Mouse (Mus musculus) kidney, embryonic 14.5 days (tissue): ENCODE results near the gene Dok5. TPM values are rescaled to one million over a fixed set of nuclear protein-coding genes. Genes with fewer than 3 reads are reported as not detected.

Experiments
- ATAC-seq: fragments of 200-750 bp; cut with Nextera tagmentation; 2 replicates; pipeline ENCODE4 v1.8.0; 2017; ENCODE audit warnings: moderate number of reproducible peaks, mild to moderate bottlenecking, moderate TSS enrichment, moderate library complexity; ENCODE audit not compliant: low FRiP score, low TSS enrichment
- H3K27ac ChIP-seq: fragments of 300-500 bp; sonication (generic); 2 replicates; pipeline ENCODE4 v1.5.1; 2014; ENCODE audit warnings: low read depth, mild to moderate bottlenecking, low read length, moderate library complexity, mixed read lengths
- H3K27me3 ChIP-seq: fragments of 300-500 bp; sonication (generic); 2 replicates; pipeline ENCODE4 v1.6.1; 2014; ENCODE audit warnings: mild to moderate bottlenecking, low read length; ENCODE audit not compliant: control insufficient read depth, insufficient read depth
- H3K36me3 ChIP-seq: fragments of 300-500 bp; sonication (generic); 2 replicates; pipeline ENCODE4 v1.6.1; 2014; ENCODE audit warnings: low read length, mixed read lengths; ENCODE audit not compliant: control insufficient read depth, insufficient read depth
- H3K4me1 ChIP-seq: fragments of 300-500 bp; sonication (generic); 2 replicates; pipeline ENCODE4 v1.6.1; 2014; ENCODE audit warnings: low read length, mixed read lengths; ENCODE audit not compliant: control insufficient read depth, insufficient read depth
- H3K4me2 ChIP-seq: fragments of 300-500 bp; sonication (generic); replicated peaks from 2 replicates; pipeline ENCODE4 v1.6.1; 2014; ENCODE audit warnings: low read depth, mild to moderate bottlenecking, low read length
- H3K4me3 ChIP-seq: fragments of 300-500 bp; sonication (generic); 2 replicates; pipeline ENCODE4 v1.5.1; 2014; ENCODE audit warnings: mild to moderate bottlenecking, low read length
- H3K9ac ChIP-seq: fragments of 300-500 bp; sonication (generic); 2 replicates; pipeline ENCODE4 v1.6.1; 2014; ENCODE audit warnings: low read depth, mild to moderate bottlenecking, low read length, moderate library complexity
- H3K9me3 ChIP-seq: fragments of 300-500 bp; sonication (generic); 2 replicates; pipeline ENCODE4 v1.6.1; 2016; ENCODE audit warnings: low read length; ENCODE audit not compliant: control insufficient read depth
- WGBS: fragments of 180-500 bp; shearing (Covaris S2); extraction: QIAGEN DNeasy Blood & Tissue Kit; methylation state at CpG from one replicate; pipeline ENCODE4 v1.1.7; 2014; 5-methylcytosine and 5-hydroxymethylcytosine counted together
- polyA plus RNA-seq: library from polyadenylated mRNA; unstranded; fragments of >200 nt; fragmentation: Nextera tagmentation; extraction: Ambion mirVana; gene quantifications from 2 replicates; pipeline ENCODE4 v1.2.1, GENCODE M21; 2014

Dok5 gene
- polyA plus RNA-seq = 0.81 and 0.85 TPM in 2 replicates

DNA sequence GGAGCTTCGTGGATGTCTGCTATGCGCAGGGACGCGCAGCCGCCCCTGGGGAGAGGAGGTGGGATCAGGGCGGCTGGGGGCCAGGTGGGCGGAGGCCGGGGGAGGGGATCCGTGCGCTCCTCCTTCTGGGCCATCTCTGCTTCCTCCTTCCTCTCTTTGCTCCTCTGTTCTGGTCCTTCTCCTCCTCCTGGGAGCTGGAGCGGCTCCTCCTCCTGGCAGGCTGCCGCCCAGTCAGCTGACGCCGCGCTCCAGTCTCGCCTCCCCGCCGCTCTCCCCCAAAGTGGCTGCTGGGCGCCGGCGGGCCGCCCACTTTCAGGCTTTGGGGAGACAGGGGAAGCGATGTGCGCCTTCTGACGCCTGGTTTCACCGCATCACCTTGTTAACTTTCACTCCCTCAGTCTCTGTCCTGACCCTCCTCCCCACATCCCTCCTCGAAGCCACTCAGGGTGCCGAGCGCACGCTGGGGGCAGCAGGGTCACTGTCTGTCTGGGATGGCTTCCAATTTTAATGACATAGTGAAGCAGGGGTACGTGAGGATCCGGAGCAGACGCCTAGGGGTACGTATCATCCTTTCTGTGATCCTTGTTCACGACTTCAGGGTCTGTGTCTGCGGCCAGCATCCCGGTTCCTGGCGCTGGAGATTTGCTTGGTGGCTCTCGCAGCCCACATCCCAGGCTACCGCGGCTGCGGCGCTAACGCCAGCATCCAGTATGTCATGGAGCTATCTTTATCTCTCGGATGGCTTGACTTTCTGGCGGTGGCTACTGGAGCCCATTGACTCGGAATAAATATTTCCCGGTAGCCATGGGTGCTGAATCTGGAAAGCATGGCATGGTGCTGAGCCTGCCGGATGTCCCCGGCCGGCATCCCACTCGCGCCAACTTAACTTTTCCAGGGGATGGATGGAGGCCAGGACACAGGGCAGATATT, at the start of gene Dok5:
TSS of gene Dok5 (plus strand) at position 176 of the 930 bp plus-strand sequence.
- peak; percentile 89 for ATAC-seq
- Histone ChIP-seq H3K9ac (peak within 1 kb of the TSS; percentile 42; the same call in 1 of the 2 replicates), H3K4me1 (no peaks in the 10 kb centered on the region), H3K4me2 (peak within 1 kb of the TSS; percentile 93), H3K4me3 (peak within 1 kb of the TSS; percentile 54), H3K9me3 (no peaks in the 10 kb centered on the region), H3K36me3 (no peaks in the 10 kb centered on the region), H3K27me3 (peaks cover 19% of the 10 kb centered on the region), H3K27ac (no peak within 1 kb of the TSS)
- WGBS = 4% methylated on average over 52 of the region's 53 CpGs

DNA sequence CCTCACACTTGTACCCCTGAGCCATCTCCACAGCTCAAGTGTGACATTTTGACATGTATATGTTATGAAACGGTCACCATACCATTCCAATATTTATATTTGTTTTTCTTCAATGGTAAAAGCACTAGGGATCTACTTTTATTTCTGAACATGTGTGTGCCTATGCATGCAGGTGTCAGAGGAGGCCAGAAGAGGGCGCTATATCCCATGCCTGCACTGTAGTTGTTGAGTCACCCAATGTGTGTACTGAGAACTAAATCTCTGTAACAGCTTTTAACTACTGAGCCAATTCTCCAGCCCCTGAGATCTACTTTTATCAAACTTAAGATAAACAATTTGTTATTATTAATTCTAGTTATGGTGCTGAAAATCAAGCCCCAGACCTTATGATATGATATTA, 48.2 kb upstream of the Dok5 start:
- H3K27me3 ChIP-seq = no peaks in the 10 kb centered on the region
- H3K9me3 ChIP-seq = no peaks in the 10 kb centered on the region
- WGBS = 76% methylated on average over 2 of the region's 2 CpGs
- no peak overlapping the region for H3K27ac ChIP-seq
- H3K9ac ChIP-seq = no peak overlapping the region
- ATAC-seq = no peak
- no peaks in the 10 kb centered on the region for H3K4me1 ChIP-seq
- H3K4me2 ChIP-seq = no peak overlapping the region
- H3K36me3 ChIP-seq = no peaks in the 10 kb centered on the region
- H3K4me3 ChIP-seq = no peak overlapping the region

DNA sequence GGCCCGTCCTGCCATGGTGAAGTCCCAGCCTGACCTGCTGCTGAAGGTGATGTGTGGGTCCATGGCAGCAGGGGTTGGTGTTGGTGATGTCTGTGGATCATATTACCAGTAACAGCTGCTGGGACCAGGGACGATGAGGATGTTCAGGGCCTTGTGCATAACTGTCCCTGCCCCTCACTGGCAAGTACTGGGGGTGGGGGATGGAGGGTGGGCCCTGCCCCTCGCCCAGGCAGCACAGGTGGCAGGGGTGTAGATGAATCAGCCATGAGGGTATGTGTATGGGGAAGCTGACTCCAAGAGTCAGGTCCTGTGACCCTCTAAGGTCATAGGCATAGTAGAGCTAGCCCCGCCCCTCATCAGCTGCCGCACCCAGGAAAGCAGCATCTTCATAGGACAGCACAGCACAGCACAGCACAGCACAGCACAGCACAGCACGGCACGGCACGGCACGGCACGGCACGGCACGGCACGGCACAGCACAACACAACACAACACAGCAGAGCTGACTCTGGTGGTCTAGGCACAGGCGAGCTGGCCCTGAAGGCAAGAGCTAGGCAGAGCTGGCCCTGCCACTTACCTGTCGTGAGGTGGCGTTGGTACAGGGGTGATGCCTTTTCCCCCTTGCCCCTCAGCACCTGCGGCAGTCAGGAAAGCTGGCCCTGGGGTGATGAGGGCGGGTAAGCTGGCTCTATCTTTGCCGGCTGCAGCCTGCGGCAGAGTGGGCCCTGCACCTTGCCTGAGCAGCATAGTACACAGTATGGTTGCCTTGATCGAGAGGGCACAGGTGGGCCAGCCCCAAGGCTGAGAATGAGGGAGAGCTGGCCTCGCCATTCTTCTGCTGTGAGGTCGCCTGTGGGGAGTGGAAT, 36.3 kb upstream of the Dok5 start:
- 83% methylated on average over 23 of the region's 23 CpGs for WGBS
- ATAC-seq = no peak

DNA sequence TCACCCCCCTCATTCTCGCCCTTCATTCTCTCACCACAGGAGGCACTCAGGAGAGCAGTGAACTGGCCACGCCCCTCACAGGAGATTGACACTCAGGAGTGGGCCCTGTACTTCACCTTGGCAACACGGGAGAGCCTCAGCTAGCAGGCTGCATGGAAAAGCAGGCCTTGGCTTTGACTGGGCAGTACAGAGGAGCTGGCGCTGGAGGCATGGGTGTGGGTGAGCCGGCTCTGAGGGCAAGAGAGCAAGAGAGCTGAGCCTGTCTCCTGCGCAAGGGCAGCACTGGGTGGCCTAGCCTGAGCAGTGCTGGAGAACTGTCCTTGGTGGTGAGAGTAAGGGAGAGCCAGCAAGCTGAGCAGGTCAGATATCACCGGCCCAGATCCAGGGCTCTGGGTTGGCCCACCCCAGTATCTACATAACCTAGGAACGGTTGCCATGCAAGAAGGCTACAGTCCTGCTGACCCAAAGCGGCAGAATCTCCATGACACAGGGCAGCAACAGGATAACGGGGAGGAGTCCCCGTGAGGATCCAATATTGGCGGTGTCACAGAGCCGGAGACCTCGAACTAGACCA, 35.6 kb upstream of the Dok5 start:
- Histone ChIP-seq H3K4me2 (no peak overlapping the region), H3K27ac (no peak overlapping the region), H3K4me1 (no peaks in the 10 kb centered on the region), H3K4me3 (no peak overlapping the region), H3K9ac (no peak overlapping the region), H3K36me3 (no peaks in the 10 kb centered on the region), H3K27me3 (no peaks in the 10 kb centered on the region), H3K9me3 (no peaks in the 10 kb centered on the region)
- ATAC-seq = 0 out of 2 replicates have a peak, but pooled peaks have one; percentile 35
- 74% methylated on average over 14 of the region's 14 CpGs for WGBS

More for the DNA sequence above, 36.3 kb upstream of the Dok5 start:
- Histone ChIP-seq H3K9ac (no peak overlapping the region), H3K4me1 (no peaks in the 10 kb centered on the region), H3K4me3 (no peak overlapping the region), H3K27ac (no peak overlapping the region), H3K36me3 (no peaks in the 10 kb centered on the region), H3K27me3 (no peaks in the 10 kb centered on the region), H3K4me2 (no peak overlapping the region), H3K9me3 (no peaks in the 10 kb centered on the region)

DNA sequence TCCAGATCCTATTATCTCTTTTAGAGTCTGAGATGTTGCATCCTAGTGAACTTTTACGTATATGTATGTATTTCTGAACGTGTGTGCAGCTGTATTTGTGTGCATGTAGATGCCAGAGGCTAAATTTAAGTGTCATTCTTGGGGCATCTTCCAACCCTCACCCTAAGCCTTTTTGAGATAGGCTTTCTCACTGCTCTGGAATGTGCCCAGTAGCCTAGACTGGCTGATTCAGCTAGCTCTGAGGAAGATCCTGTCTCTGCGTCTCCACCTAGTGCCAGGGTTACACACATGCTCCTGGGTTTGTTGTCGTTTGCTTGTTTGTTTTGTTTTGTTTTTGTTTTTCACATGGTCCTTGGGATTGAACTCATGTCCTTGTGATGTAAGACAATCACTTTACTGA, 31.1 kb upstream of the Dok5 start:
- 90% methylated on average over 4 of the region's 4 CpGs for WGBS
- Histone ChIP-seq H3K4me3 (no peak overlapping the region), H3K27me3 (no peaks in the 10 kb centered on the region), H3K36me3 (no peaks in the 10 kb centered on the region), H3K4me2 (no peak overlapping the region), H3K27ac (no peak overlapping the region), H3K9ac (no peak overlapping the region), H3K9me3 (no peaks in the 10 kb centered on the region), H3K4me1 (no peaks in the 10 kb centered on the region)
- no peak for ATAC-seq

DNA sequence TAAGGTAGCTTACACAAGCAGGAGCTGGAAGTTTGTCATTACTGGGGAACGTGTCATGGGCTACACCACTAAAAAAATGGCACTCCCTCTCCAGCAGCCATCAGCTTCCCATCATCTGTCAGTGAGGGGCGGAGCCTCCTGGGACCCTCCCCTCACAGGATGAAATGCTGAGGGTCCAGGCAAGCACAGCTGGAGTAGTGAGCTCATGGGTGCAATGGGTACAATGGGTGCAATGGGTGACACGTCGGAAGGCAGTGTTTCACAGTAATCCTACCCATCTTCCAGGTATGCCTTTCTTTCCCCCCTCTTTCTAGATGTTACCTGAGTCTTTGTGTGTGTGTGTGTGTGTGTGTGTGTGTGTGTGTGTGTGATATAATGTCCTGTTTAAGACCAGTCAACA, 25.1 kb upstream of the Dok5 start:
- Histone ChIP-seq H3K4me1 (no peaks in the 10 kb centered on the region), H3K36me3 (no peaks in the 10 kb centered on the region), H3K4me2 (no peak overlapping the region), H3K27me3 (no peaks in the 10 kb centered on the region), H3K4me3 (no peak overlapping the region), H3K9ac (no peak overlapping the region), H3K27ac (no peak overlapping the region), H3K9me3 (no peaks in the 10 kb centered on the region; the same call in 1 of the 2 replicates)
- ATAC-seq = no peak
- WGBS = 79% methylated on average over 4 of the region's 4 CpGs

DNA sequence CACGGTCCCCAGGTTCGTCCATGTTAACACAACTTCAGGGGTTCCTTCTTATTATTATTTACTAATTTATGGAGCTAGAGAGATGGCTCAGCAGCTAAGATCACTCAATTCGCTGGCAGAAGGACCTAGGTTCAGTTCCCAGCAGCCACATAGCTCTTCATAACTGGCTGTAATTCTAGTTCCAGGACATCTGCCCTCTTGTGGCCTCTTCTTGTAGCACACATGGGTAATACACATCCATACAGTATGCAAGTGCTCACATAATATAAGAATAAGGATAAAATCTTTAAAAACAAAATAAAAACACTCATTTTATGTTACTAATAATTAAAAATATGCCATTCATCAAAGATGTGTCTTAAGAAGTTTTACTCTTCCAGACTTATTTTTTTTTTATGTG, 23.9 kb upstream of the Dok5 start:
- H3K9ac ChIP-seq = no peak overlapping the region
- no peak for ATAC-seq
- H3K27me3 ChIP-seq = no peaks in the 10 kb centered on the region
- no peak overlapping the region for H3K4me3 ChIP-seq
- no peak overlapping the region for H3K27ac ChIP-seq
- no peaks in the 10 kb centered on the region; the same call in 1 of the 2 replicates for H3K9me3 ChIP-seq
- H3K4me2 ChIP-seq = no peak overlapping the region
- WGBS = 92% methylated on average over 3 of the region's 3 CpGs
- no peaks in the 10 kb centered on the region for H3K36me3 ChIP-seq
- no peaks in the 10 kb centered on the region for H3K4me1 ChIP-seq

DNA sequence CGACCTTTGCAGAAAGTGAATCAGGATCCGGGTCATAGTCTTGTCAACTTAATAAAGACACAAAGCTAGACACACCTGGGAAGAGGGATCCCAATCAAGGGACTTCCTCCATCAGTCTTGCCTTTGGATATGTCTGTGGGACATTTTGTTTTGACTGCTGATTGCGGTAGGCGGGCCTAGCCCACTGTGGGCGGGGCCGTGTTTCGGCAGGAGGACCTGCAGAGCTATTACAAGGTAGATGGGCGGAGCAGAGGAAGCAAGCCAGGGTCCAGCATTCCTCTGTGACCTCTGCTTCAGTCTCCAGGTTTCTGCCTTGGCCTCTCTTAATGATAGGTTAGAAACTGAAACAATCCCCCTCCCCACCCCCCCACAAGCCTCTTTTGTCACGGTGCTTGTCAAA, 22.7 kb upstream of the Dok5 start:
- no peaks in the 10 kb centered on the region for H3K4me1 ChIP-seq
- H3K4me2 ChIP-seq = no peak overlapping the region
- ATAC-seq = no peak
- no peaks in the 10 kb centered on the region for H3K36me3 ChIP-seq
- H3K4me3 ChIP-seq = no peak overlapping the region
- no peak overlapping the region for H3K27ac ChIP-seq
- H3K9ac ChIP-seq = no peak overlapping the region
- H3K27me3 ChIP-seq = no peaks in the 10 kb centered on the region
- WGBS = 67% methylated on average over 9 of the region's 9 CpGs
- no peaks in the 10 kb centered on the region; the same call in 1 of the 2 replicates for H3K9me3 ChIP-seq
